Mouse (Mus musculus) liver, adult 2 months (tissue): ENCODE measurements at regions not wholly inside any gene's neighbourhood (a gene's known extent, or its start where the extent isn't known, plus 50 kb on each side); places are given as distances from the start of the nearest gene placed in this dataset.

Experiments used
- DNase-seq: peaks from one replicate; pipeline ENCODE4 v3.0.0-alpha.2; 2011; ENCODE audit warnings: low read depth, low spot score; ENCODE audit errors: extremely low read depth
- H3K27ac ChIP-seq: fragments of 200-500 bp; replicated peaks from 2 replicates; pipeline ENCODE4 v1.5.1; 2012; ENCODE audit warnings: low read depth, mild to moderate bottlenecking, control low read depth, inconsistent platforms, low read length; ENCODE audit not compliant: insufficient read depth
- H3K27me3 ChIP-seq: fragments of 200-500 bp; 2 replicates; pipeline ENCODE4 v1.6.1; 2012; ENCODE audit warnings: mild to moderate bottlenecking, moderate library complexity, low read length, inconsistent platforms; ENCODE audit not compliant: control insufficient read depth, insufficient read depth
- H3K36me3 ChIP-seq: fragments of 200-500 bp; 2 replicates; pipeline ENCODE4 v1.6.1; 2012; ENCODE audit warnings: low read length, inconsistent platforms; ENCODE audit not compliant: control insufficient read depth, insufficient read depth
- H3K4me1 ChIP-seq: fragments of 200-500 bp; 2 replicates; pipeline ENCODE4 v1.6.1; 2011; ENCODE audit warnings: low read length; ENCODE audit not compliant: control insufficient read depth, insufficient read depth
- H3K4me3 ChIP-seq: fragments of 200-500 bp; 2 replicates; pipeline ENCODE4 v1.5.1; 2011; ENCODE audit warnings: low read depth, mild to moderate bottlenecking, control low read depth, low read length, moderate library complexity; ENCODE audit not compliant: insufficient read depth
- H3K79me2 ChIP-seq: fragments of 200-500 bp; 2 replicates; pipeline ENCODE4 v1.6.1; 2012; ENCODE audit warnings: inconsistent platforms, mild to moderate bottlenecking, low read length, moderate library complexity; ENCODE audit not compliant: control insufficient read depth, insufficient read depth
- H3K9ac ChIP-seq: fragments of 200-500 bp; 2 replicates; pipeline ENCODE4 v1.6.1; 2012; ENCODE audit warnings: low read depth, mild to moderate bottlenecking, control low read depth, inconsistent platforms, low read length
- CTCF ChIP-seq: fragments of 200-500 bp; IDR thresholded peaks from 2 replicates; pipeline ENCODE4 v1.5.1; 2011; ENCODE audit warnings: low read depth, low read length, control low read depth
- POLR2A ChIP-seq: fragments of 200-500 bp; IDR thresholded peaks from 2 replicates; pipeline ENCODE4 v1.6.1; 2011; ENCODE audit warnings: low read length, control low read depth; ENCODE audit not compliant: insufficient read depth; ENCODE audit errors: extremely low read depth
- WGBS: fragments of 180-500 bp; shearing (Covaris S2); methylation state at CpG from one replicate; pipeline ENCODE4 v1.1.7; 2018; 5-methylcytosine and 5-hydroxymethylcytosine counted together

DNA sequence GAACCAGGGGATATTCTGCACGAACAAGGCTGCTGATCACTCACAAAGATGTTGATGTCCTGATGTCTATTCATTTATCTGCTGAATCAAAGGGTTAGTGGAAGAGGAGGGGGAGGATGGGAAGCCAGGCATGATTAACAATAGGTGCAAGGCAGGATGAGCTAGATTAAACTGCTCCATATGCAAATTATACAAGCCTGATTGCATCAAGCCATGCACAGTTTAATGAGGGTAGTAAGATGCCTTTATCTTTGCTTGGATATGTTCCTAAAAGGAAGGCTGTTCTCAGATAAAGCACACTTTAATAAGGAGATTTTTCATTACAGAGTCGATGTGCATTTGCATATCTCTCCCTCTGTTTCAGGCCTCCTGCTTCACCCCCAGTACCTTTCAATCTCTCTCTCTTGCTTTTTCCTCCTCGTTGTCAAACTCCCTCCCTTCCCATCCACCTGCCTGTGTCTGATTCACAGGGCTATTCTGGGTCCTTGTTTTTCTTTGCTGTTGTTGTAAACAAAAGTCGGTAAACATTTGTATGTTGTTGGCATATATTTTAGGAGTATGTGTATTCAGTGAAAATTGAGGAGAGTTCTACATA is 615.8 kb upstream of the Nox3 start:
- TF ChIP-seq CTCF (no peak), POLR2A (no peak)
- WGBS, result 56% methylated on average over 4 of the region's 4 CpGs
- no peak overlapping the region for H3K9ac ChIP-seq
- H3K79me2 ChIP-seq, result no peaks in the 10 kb centered on the region
- no peak for DNase-seq
- H3K27me3 ChIP-seq, result no peaks in the 10 kb centered on the region
- no peak overlapping the region for H3K27ac ChIP-seq
- no peak overlapping the region for H3K4me3 ChIP-seq
- H3K4me1 ChIP-seq, result no peaks in the 10 kb centered on the region
- H3K36me3 ChIP-seq, result no peaks in the 10 kb centered on the region

GRCm38 (mm10) chr17:4319141-4319540 is 623.1 kb upstream of the Nox3 start:
- H3K27me3 ChIP-seq, result no peaks in the 10 kb centered on the region
- H3K4me3 ChIP-seq, result no peak overlapping the region
- DNase-seq, result no peak
- 79% methylated on average over 4 of the region's 4 CpGs for WGBS
- no peak overlapping the region for H3K9ac ChIP-seq
- H3K4me1 ChIP-seq, result no peaks in the 10 kb centered on the region
- H3K27ac ChIP-seq, result no peak overlapping the region
- no peak for TF ChIP-seq CTCF
- TF ChIP-seq POLR2A, result no peak
- no peaks in the 10 kb centered on the region for H3K79me2 ChIP-seq
- no peaks in the 10 kb centered on the region for H3K36me3 ChIP-seq

GRCm38 (mm10) chr17:4328810-4329209 is 632.7 kb upstream of the Nox3 start:
- no peak overlapping the region for H3K4me3 ChIP-seq
- 71% methylated on average over 1 of the region's 1 CpGs for WGBS
- no peak overlapping the region for H3K9ac ChIP-seq
- no peaks in the 10 kb centered on the region for H3K79me2 ChIP-seq
- no peaks in the 10 kb centered on the region for H3K36me3 ChIP-seq
- H3K4me1 ChIP-seq, result no peaks in the 10 kb centered on the region
- no peaks in the 10 kb centered on the region for H3K27me3 ChIP-seq
- TF ChIP-seq POLR2A (no peak), CTCF (no peak)
- DNase-seq, result no peak
- H3K27ac ChIP-seq, result no peak overlapping the region

DNA sequence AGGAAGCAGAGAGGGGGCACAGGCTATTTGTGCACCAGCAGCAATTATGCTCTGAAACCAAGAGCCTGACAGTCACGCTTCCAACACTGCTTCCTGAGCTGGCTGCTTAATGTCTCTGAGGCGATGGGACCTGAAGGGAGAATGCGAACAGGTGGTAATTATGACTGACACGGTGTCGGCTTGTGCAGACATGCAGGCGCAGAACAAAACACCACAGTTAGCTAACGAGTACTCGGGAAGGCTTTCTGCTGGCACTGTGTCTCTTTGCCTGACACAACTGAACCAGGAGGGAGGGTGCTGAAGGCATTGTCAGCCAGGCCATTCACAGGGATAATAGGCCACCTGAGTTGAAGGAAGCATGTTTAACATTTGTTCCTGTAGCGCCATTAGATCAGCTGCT is 635.6 kb upstream of the Nox3 start:
- no peak for TF ChIP-seq POLR2A
- TF ChIP-seq CTCF, result no peak
- DNase-seq, result no peak
- H3K27me3 ChIP-seq, result no peaks in the 10 kb centered on the region

DNA sequence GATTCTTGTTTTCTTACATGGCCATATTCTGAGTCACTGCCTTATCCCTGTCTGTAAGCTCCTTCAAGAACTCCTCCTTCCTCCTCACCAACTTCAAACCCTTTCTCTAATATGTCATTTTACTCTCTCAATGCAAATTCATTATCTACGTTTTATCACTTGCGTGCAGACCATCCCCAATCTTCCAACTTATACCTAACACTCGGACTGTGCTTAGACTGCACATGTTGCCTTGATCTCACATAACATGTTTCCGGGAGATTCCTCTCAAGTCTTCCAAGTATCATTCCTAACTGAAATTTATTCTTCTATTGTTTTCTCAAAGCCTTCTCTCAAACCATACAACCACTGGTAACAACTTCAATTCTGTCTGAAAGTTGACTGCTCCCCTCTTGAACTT is 637.0 kb upstream of the Nox3 start:
- H3K9ac ChIP-seq, result no peak overlapping the region
- H3K27me3 ChIP-seq, result no peaks in the 10 kb centered on the region
- 88% methylated on average over 4 of the region's 4 CpGs for WGBS
- no peaks in the 10 kb centered on the region for H3K4me1 ChIP-seq
- H3K79me2 ChIP-seq, result no peaks in the 10 kb centered on the region
- TF ChIP-seq POLR2A, result no peak
- TF ChIP-seq CTCF, result no peak
- H3K36me3 ChIP-seq, result no peaks in the 10 kb centered on the region
- no peak for DNase-seq
- no peak overlapping the region for H3K27ac ChIP-seq
- H3K4me3 ChIP-seq, result no peak overlapping the region

More for the DNA sequence above, 635.6 kb upstream of the Nox3 start:
- no peak overlapping the region for H3K9ac ChIP-seq
- no peaks in the 10 kb centered on the region for H3K79me2 ChIP-seq
- no peak overlapping the region for H3K27ac ChIP-seq
- no peaks in the 10 kb centered on the region for H3K4me1 ChIP-seq
- no peak overlapping the region for H3K4me3 ChIP-seq
- H3K36me3 ChIP-seq, result no peaks in the 10 kb centered on the region
- WGBS, result 86% methylated on average over 9 of the region's 9 CpGs

DNA sequence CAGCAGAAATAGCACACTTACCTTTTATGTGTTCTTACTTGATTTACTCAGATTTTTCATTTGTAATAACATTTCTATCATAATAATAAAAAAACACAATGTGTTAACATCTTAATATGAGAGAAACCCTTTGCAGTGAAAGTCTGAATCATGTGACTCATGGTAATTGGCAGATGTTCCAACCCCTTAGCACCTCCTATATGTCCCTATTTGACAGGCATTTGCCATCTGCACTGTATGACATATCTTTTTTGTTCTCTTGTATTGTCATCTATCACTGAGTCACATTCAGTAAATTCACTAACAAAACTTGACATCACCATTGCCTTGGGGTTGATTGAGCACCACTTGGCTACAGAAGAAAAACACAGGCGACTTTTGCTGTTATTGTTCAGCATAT is 641.1 kb upstream of the Arid1b start:
- Histone ChIP-seq H3K36me3 (no peaks in the 10 kb centered on the region), H3K9ac (no peak overlapping the region), H3K4me3 (no peak overlapping the region), H3K27me3 (no peaks in the 10 kb centered on the region), H3K27ac (no peak overlapping the region), H3K79me2 (no peaks in the 10 kb centered on the region), H3K4me1 (no peaks in the 10 kb centered on the region)
- TF ChIP-seq POLR2A, result no peak
- TF ChIP-seq CTCF, result no peak
- 55% methylated on average over 1 of the region's 1 CpGs for WGBS
- DNase-seq, result no peak
